Mouse (Mus musculus) liver (tissue): ENCODE data around the gene Rnpepl1.
"Not testable (repeated sequence)": the region's sequence is repeated elsewhere in the genome, so short reads cannot be mapped to it uniquely, and the experiment has no call there.

ENCODE experiments used
- DNase-seq: peaks from one replicate; pipeline ENCODE4 v3.0.0-alpha.2; 2020; ENCODE audit warnings: mixed read lengths

Gene Rnpepl1

GRCm38 (mm10) chr1:92943219-92943989 lies 32.8 kb downstream of the Rnpepl1 start:
- DNase-seq: no peak

GRCm38 (mm10) chr1:92947966-92948365 lies 37.4 kb downstream of the Rnpepl1 start:
- DNase-seq: no peak

GRCm38 (mm10) chr1:92949426-92949825 lies 38.8 kb downstream of the Rnpepl1 start:
- peak; percentile 34 for DNase-seq

GRCm38 (mm10) chr1:92950607-92951006 lies 40.0 kb downstream of the Rnpepl1 start, which contains the start of gene Gpr35:
Gene Gpr35, plus strand, starts transcription at chr1:92950865.
- DNase-seq: no peak

- no peak for DNase-seq
These were observed 43.1 kb downstream of the Rnpepl1 start for GRCm38 (mm10) chr1:92953641-92954040.

- not testable (repeated sequence) for DNase-seq
These were observed 46.2 kb downstream of the Rnpepl1 start for GRCm38 (mm10) chr1:92956571-92957335.

GRCm38 (mm10) chr1:92958999-92959398 lies 48.4 kb downstream of the Rnpepl1 start:
- DNase-seq: no peak

- not testable (repeated sequence) for DNase-seq
These were observed 60.2 kb downstream of the Rnpepl1 start for GRCm38 (mm10) chr1:92970791-92971190.

GRCm38 (mm10) chr1:92971879-92972795 lies 61.6 kb downstream of the Rnpepl1 start:
- DNase-seq: no peak

- DNase-seq: peak; percentile 57
These were observed 62.3 kb downstream of the Rnpepl1 start for GRCm38 (mm10) chr1:92972854-92973253.
